Mouse (Mus musculus) kidney, embryonic 14.5 days (tissue): ENCODE results near the gene Rhpn2. TPM values are rescaled to one million over a fixed set of nuclear protein-coding genes. Genes with fewer than 3 reads are reported as not detected.
A peak's percentile ranks its signal among the peaks of the same experiment; 100 is the strongest.

Experiments used
- ATAC-seq: fragments of 200-750 bp; cut with Nextera tagmentation; 2 replicates; pipeline ENCODE4 v1.8.0; 2017; ENCODE audit warnings: moderate number of reproducible peaks, mild to moderate bottlenecking, moderate TSS enrichment, moderate library complexity; ENCODE audit not compliant: low FRiP score, low TSS enrichment
- H3K27ac ChIP-seq: fragments of 300-500 bp; sonication (generic); 2 replicates; pipeline ENCODE4 v1.5.1; 2014; ENCODE audit warnings: low read depth, mild to moderate bottlenecking, low read length, moderate library complexity, mixed read lengths
- H3K27me3 ChIP-seq: fragments of 300-500 bp; sonication (generic); 2 replicates; pipeline ENCODE4 v1.6.1; 2014; ENCODE audit warnings: mild to moderate bottlenecking, low read length; ENCODE audit not compliant: control insufficient read depth, insufficient read depth
- H3K36me3 ChIP-seq: fragments of 300-500 bp; sonication (generic); 2 replicates; pipeline ENCODE4 v1.6.1; 2014; ENCODE audit warnings: low read length, mixed read lengths; ENCODE audit not compliant: control insufficient read depth, insufficient read depth
- H3K4me1 ChIP-seq: fragments of 300-500 bp; sonication (generic); 2 replicates; pipeline ENCODE4 v1.6.1; 2014; ENCODE audit warnings: low read length, mixed read lengths; ENCODE audit not compliant: control insufficient read depth, insufficient read depth
- H3K4me2 ChIP-seq: fragments of 300-500 bp; sonication (generic); replicated peaks from 2 replicates; pipeline ENCODE4 v1.6.1; 2014; ENCODE audit warnings: low read depth, mild to moderate bottlenecking, low read length
- H3K4me3 ChIP-seq: fragments of 300-500 bp; sonication (generic); 2 replicates; pipeline ENCODE4 v1.5.1; 2014; ENCODE audit warnings: mild to moderate bottlenecking, low read length
- H3K9ac ChIP-seq: fragments of 300-500 bp; sonication (generic); 2 replicates; pipeline ENCODE4 v1.6.1; 2014; ENCODE audit warnings: low read depth, mild to moderate bottlenecking, low read length, moderate library complexity
- H3K9me3 ChIP-seq: fragments of 300-500 bp; sonication (generic); 2 replicates; pipeline ENCODE4 v1.6.1; 2016; ENCODE audit warnings: low read length; ENCODE audit not compliant: control insufficient read depth
- WGBS: fragments of 180-500 bp; shearing (Covaris S2); extraction: QIAGEN DNeasy Blood & Tissue Kit; methylation state at CpG from one replicate; pipeline ENCODE4 v1.1.7; 2014; 5-methylcytosine and 5-hydroxymethylcytosine counted together
- polyA plus RNA-seq: library from polyadenylated mRNA; unstranded; fragments of >200 nt; fragmentation: Nextera tagmentation; extraction: Ambion mirVana; gene quantifications from 2 replicates; pipeline ENCODE4 v1.2.1, GENCODE M21; 2014

Gene Rhpn2
- polyA plus RNA-seq, 1 experiment from 2014 or later, result 15.7 TPM

GRCm38 (mm10) chr7:35395734-35396456 lies 61.9 kb downstream of the Rhpn2 start:
- Histone ChIP-seq H3K27ac (no peak overlapping the region), H3K9ac (peak overlapping the region; percentile 60), H3K4me3 (peak overlapping the region; percentile 80), H3K27me3 (no peaks in the 10 kb centered on the region), H3K4me2 (peak overlapping the region; percentile 76), H3K36me3 (peaks cover 33% of the 10 kb centered on the region), H3K9me3 (no peaks in the 10 kb centered on the region), H3K4me1 (peaks cover 16% of the 10 kb centered on the region)
- WGBS, result 15% methylated on average over 17 of the region's 17 CpGs
- no peak for ATAC-seq

DNA sequence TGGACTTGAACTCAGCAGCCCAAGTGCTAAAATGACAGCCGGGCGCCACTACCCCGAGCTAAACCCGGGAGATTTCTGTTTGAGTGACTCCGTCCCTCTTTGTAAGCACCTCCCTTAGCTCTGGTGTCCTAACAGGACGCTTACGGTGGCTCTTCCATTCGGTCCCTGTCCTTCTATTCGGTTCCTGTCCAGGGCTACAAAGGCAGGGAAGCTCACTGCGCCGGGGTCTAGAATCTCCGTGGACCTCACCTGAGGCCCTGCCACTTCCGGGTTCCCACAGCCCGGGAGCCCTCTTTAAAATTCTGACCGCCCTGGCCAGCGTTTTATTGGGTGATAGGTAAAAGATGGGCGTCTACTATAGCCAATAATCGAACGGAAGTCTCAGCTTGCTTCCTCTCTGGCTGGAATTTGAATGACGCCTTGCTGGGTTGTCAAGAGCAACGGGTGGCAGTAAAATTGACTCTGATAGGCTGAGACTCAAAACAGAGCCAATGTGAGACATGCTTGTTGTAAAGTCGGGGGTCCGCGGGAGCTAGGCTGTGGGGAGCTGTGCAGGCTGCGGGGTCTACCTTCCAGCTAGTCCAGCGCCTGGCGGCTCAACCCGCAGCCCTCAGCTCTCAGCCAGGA lies 62.7 kb downstream of the Rhpn2 start, which contains the start of the genes Faap24 and Cep89:
Faap24 (minus strand) TSS at position 295 of the 627 bp plus-strand sequence.
Cep89 (plus strand) TSS at position 494 of the 627 bp plus-strand sequence.
- Histone ChIP-seq H3K4me1 (peaks cover 16% of the 10 kb centered on the region), H3K4me3 (peak within 1 kb of the TSS; percentile 80), H3K9me3 (no peaks in the 10 kb centered on the region), H3K4me2 (peak within 1 kb of the TSS; percentile 76), H3K9ac (peak within 1 kb of the TSS; percentile 77), H3K36me3 (peaks cover 40% of the 10 kb centered on the region), H3K27ac (no peak within 1 kb of the TSS), H3K27me3 (no peaks in the 10 kb centered on the region)
- 0% methylated on average over 28 of the region's 28 CpGs for WGBS
- ATAC-seq, result peak; percentile 98

DNA sequence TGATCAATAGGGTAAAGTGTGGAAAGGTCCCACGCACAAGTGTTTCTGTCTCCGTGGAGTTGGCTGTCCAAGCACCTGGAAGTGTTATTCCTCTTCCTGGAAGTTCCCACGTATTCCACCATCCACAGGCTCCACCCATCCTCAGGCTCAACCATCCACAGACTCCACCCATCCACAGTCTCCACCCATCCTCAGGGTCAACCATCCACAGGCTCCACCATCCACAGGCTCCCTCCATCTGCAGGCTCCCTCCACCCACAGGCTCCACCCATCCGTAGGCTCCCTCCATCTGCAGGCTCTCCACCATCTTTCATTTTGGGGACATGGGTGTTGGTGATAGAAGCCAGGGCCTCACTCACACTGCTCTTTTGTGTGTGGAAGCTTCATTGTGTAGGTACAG lies 67.2 kb downstream of the Rhpn2 start:
- H3K9me3 ChIP-seq, result no peaks in the 10 kb centered on the region
- H3K4me3 ChIP-seq, result no peak overlapping the region
- H3K27me3 ChIP-seq, result no peaks in the 10 kb centered on the region
- H3K9ac ChIP-seq, result no peak overlapping the region
- WGBS, result 87% methylated on average over 4 of the region's 4 CpGs
- no peak overlapping the region for H3K27ac ChIP-seq
- H3K4me2 ChIP-seq, result no peak overlapping the region
- H3K36me3 ChIP-seq, result peaks cover 66% of the 10 kb centered on the region
- ATAC-seq, result no peak
- peaks cover 9% of the 10 kb centered on the region for H3K4me1 ChIP-seq

- no peak overlapping the region for H3K4me2 ChIP-seq
- H3K27me3 ChIP-seq, result no peaks in the 10 kb centered on the region
- peaks cover 4% of the 10 kb centered on the region; the same call in 1 of the 2 replicates for H3K4me1 ChIP-seq
- peaks cover 54% of the 10 kb centered on the region for H3K36me3 ChIP-seq
- 58% methylated on average over 5 of the region's 5 CpGs for WGBS
- 0 out of 2 replicates have a peak overlapping the region, but pooled peaks have one; percentile 25 for H3K27ac ChIP-seq
- H3K9ac ChIP-seq, result no peak overlapping the region
- H3K4me3 ChIP-seq, result no peak overlapping the region
- ATAC-seq, result no peak
- H3K9me3 ChIP-seq, result no peaks in the 10 kb centered on the region
Measured at GRCm38 (mm10) chr7:35415226-35415625, 81.3 kb downstream of the Rhpn2 start.

GRCm38 (mm10) chr7:35415801-35416653 lies 82.1 kb downstream of the Rhpn2 start:
- 0 out of 2 replicates have a peak overlapping the region, but pooled peaks have one; percentile 25 for H3K27ac ChIP-seq
- H3K4me1 ChIP-seq, result peaks cover 4% of the 10 kb centered on the region; the same call in 1 of the 2 replicates
- ATAC-seq, result no peak
- H3K4me3 ChIP-seq, result no peak overlapping the region
- no peak overlapping the region for H3K4me2 ChIP-seq
- 69% methylated on average over 9 of the region's 9 CpGs for WGBS
- peaks cover 54% of the 10 kb centered on the region for H3K36me3 ChIP-seq
- no peaks in the 10 kb centered on the region for H3K27me3 ChIP-seq
- H3K9ac ChIP-seq, result no peak overlapping the region
- H3K9me3 ChIP-seq, result no peaks in the 10 kb centered on the region

DNA sequence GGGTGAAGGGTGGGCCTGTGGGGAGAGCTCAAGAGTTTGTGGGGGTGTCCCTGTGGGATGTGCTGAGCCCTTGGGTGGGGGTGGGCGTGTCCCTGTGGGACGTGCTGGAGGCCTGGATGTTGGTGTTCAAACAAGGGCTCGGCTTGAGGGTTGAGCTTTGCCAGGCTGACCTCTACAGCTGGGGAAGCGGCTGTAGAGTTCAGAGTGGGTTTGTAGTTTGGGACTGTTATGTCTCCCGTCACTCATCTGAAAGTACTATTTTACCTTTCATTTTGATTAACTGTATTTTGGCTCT lies 82.6 kb downstream of the Rhpn2 start:
- H3K9me3 ChIP-seq, result no peaks in the 10 kb centered on the region
- no peak overlapping the region for H3K9ac ChIP-seq
- H3K27ac ChIP-seq, result no peak overlapping the region
- peaks cover 4% of the 10 kb centered on the region; the same call in 1 of the 2 replicates for H3K4me1 ChIP-seq
- 78% methylated on average over 5 of the region's 5 CpGs for WGBS
- no peak for ATAC-seq
- no peaks in the 10 kb centered on the region for H3K27me3 ChIP-seq
- H3K36me3 ChIP-seq, result peaks cover 56% of the 10 kb centered on the region
- H3K4me2 ChIP-seq, result no peak overlapping the region
- H3K4me3 ChIP-seq, result no peak overlapping the region

GRCm38 (mm10) chr7:35423071-35423470 lies 89.1 kb downstream of the Rhpn2 start:
- WGBS, result 87% methylated on average over 10 of the region's 10 CpGs
- ATAC-seq, result no peak
- H3K36me3 ChIP-seq, result peaks cover 70% of the 10 kb centered on the region

DNA sequence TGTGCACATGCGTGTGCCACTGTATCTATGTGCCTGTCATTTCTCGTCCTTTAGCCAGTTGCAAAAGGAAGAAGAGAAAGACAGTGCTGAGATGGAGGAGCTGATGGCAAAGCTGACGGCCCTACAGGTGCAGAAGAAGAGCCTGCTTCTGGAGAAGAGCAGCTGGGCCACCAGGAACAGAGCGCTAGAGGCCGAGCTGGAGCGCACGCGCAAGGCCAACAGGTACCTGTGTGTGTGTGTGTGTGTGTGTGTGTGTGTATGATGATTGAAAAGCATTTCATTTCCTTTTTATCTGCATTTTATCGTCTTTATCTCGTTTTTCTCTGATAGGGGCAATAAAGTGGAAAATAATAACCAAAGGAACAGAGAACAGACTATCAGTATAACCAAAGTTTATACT lies 94.2 kb downstream of the Rhpn2 start:
- no peak overlapping the region for H3K4me2 ChIP-seq
- peaks cover 71% of the 10 kb centered on the region for H3K36me3 ChIP-seq
- no peak overlapping the region for H3K4me3 ChIP-seq
- H3K9me3 ChIP-seq, result no peaks in the 10 kb centered on the region
- H3K27ac ChIP-seq, result no peak overlapping the region
- ATAC-seq, result no peak
- H3K27me3 ChIP-seq, result no peaks in the 10 kb centered on the region
- no peaks in the 10 kb centered on the region for H3K4me1 ChIP-seq
- H3K9ac ChIP-seq, result no peak overlapping the region
- WGBS, result 95% methylated on average over 10 of the region's 10 CpGs

More at GRCm38 (mm10) chr7:35423071-35423470, 89.1 kb downstream of the Rhpn2 start:
- Histone ChIP-seq H3K4me1 (no peaks in the 10 kb centered on the region), H3K9ac (no peak overlapping the region), H3K27ac (no peak overlapping the region), H3K4me2 (no peak overlapping the region), H3K4me3 (no peak overlapping the region), H3K27me3 (no peaks in the 10 kb centered on the region), H3K9me3 (no peaks in the 10 kb centered on the region)
